In the genomic region with DNA sequence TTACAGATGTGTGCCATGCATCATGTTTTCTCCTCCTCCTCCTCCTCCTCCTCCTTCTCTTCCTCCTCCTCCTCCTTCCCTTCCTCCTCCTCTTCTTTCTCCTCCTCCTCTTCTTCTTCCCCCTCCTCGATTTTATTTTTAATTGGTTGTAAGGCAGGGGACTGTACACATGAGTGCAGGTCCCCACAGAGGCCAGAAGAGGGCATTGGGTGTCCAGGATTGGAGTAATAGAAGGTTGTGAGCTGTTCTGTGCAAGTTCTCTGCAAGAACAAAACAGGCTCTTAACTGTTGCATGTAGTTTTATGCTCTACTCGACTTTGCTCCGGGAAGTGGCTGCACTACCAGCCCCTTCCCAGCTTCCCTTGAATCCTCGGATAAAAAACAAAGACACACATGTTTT, we compare ENCODE assay signal across 1 mouse cellular context.
A peak's percentile ranks its signal among the peaks of the same experiment; 100 is the strongest.
TF ChIP-seq lines count a peak whose summit lies in the region.

No protein-coding gene starts in this region.

TF ChIP-seq in CH12.LX, 34 proteins besides CTCF, POLR2A, EP300 and RAD21:
- no peak for TF ChIP-seq PAX5 (IDR thresholded peaks at IDR 0.05; ENCODE audit: low read length)
- TF ChIP-seq SMC3 (IDR thresholded peaks at IDR 0.05; ENCODE audit: low read depth, low read length): peak; percentile 45
